8 mouse cellular contexts compared by ENCODE assay signal in genomic region chr9:21265000-21265561, GRCm38 (mm10). TPM values are rescaled to one million over a fixed set of nuclear protein-coding genes. Genes with fewer than 3 reads are reported as not detected.
DNase-seq lines count a peak whose midpoint lies in the region; ATAC-seq lines count a peak whose summit lies in the region.

TSS of gene Atg4d (plus strand) at chr9:21265293.

- ATAC-seq in inflammation-experienced regulatory T-cells, adult 6 months = peak; percentile 98
- ATAC-seq in megakaryocyte-erythroid progenitor cell, adult 5-6 weeks (replicated peaks; ENCODE audit: low FRiP score, low TSS enrichment, poor library complexity, severe bottlenecking) = peak; percentile 92

- peak; percentile 99 for DNase-seq in adrenal gland, adult (ENCODE audit: inconsistent age in 2 of 2, low spot score in 1 of 2)
- peak; percentile 99 for DNase-seq in embryo, embryonic 10.5 days (ENCODE audit: low spot score)
- DNase-seq in gastrocnemius, postnatal 14 days = peak; percentile 99
- DNase-seq in left cerebral cortex, postnatal 10 days (ENCODE audit: extremely low spot score in 1 of 2, low spot score in 2 of 2) = peak; percentile 95 to 99
- DNase-seq in right cerebral cortex, postnatal 25 days = peak; percentile 96
- peak; percentile 98 to 99 for DNase-seq in urinary bladder, postnatal 4 days (ENCODE audit: low spot score in 2 of 2)

- intact Hi-C loops in gastrocnemius, postnatal 14 days (cut with DNase I; ENCODE audit: low total_unique reads) = no loop called here
- intact Hi-C loops in left cerebral cortex, postnatal 10 days (cut with DNase I) = no loop called here

RNA-seq across cellular contexts. Expression of gene Atg4d, which starts in this region (rescaled TPM):
- total RNA-seq in gastrocnemius, postnatal 14 days (2021) = 10 to 100 TPM; 36.2 to 39.6 TPM
- 10 to 100 TPM; 23.5 to 32.5 (median 24.2) TPM for polyA plus RNA-seq in inflammation-experienced regulatory T-cells, adult 6 months (2017; shearing (Covaris generic))
- total RNA-seq in left cerebral cortex, postnatal 10 days (2021) = 10 to 100 TPM; 29.7 to 33.9 TPM
- 8.9 and 13.9 TPM in 2 replicates for total RNA-seq in megakaryocyte-erythroid progenitor cell, adult 5-6 weeks (2014; fragmentation: Nextera tagmentation)
- 11.9 and 25.7 TPM in 2 replicates for total RNA-seq in megakaryocyte-erythroid progenitor cell, adult 5-6 weeks (2017)

Comparison
In these comparisons a context has a peak if more than half of its experiments do, and no peak if none do; other contexts are left out.
1. Peak in every context shown above with its lines: DNase-seq and ATAC-seq.